Mouse (Mus musculus): Measurements from ENCODE around the gene Mylk3. TPM values are rescaled to one million over a fixed set of nuclear protein-coding genes. Genes with fewer than 3 reads are reported as not detected.

Gene Mylk3
- polyA plus RNA-seq (2012; rRNA removed; ENCODE audit: low replicate concordance), result 0.04 TPM in 1 of 2 replicates, not detected in the other

GRCm38 (mm10) chr8:85386205-85386604, at the start of gene Mylk3:
Gene Mylk3 (minus strand): TSS chr8:85386345.

GRCm38 (mm10) chr8:85432168-85433016, 46.2 kb upstream of the Mylk3 start, which contains the start of gene 4921524J17Rik:
Gene 4921524J17Rik (minus strand): TSS chr8:85432833.

GRCm38 (mm10) chr8:85299434-85300077, 86.6 kb downstream of the Mylk3 start, which contains the start of the genes Orc6 and Vps35:
Gene Orc6 (plus strand): TSS chr8:85299632.
Gene Vps35 (minus strand): TSS chr8:85299802.

Other genes with a start within 250 kb of the Mylk3 start
- not detected in 2 replicates for gene Cks1brt, start 234.4 kb downstream of the Mylk3 start, polyA plus RNA-seq (2012; rRNA removed; ENCODE audit: low replicate concordance)
- gene Olfr371, start 160.4 kb downstream of the Mylk3 start, polyA plus RNA-seq (2012; rRNA removed; ENCODE audit: low replicate concordance), result not detected in 2 replicates
- gene Orc6, start 86.7 kb downstream of the Mylk3 start, polyA plus RNA-seq (2012; rRNA removed; ENCODE audit: low replicate concordance), result 2.4 and 3.1 TPM in 2 replicates
- gene Vps35, start 86.5 kb downstream of the Mylk3 start, polyA plus RNA-seq (2012; rRNA removed; ENCODE audit: low replicate concordance), result 2.2 and 2.4 TPM in 2 replicates
- 0.74 and 1.0 TPM in 2 replicates for gene 4921524J17Rik, start 46.5 kb upstream of the Mylk3 start, polyA plus RNA-seq (2012; rRNA removed; ENCODE audit: low replicate concordance)
- gene Gpt2, start 106.2 kb upstream of the Mylk3 start, polyA plus RNA-seq (2012; rRNA removed; ENCODE audit: low replicate concordance), result 5.8 and 11.7 TPM in 2 replicates
- 3.0 and 5.0 TPM in 2 replicates for gene Dnaja2, start 169.0 kb upstream of the Mylk3 start, polyA plus RNA-seq (2012; rRNA removed; ENCODE audit: low replicate concordance)

All from duodenum, adult 2 months (tissue).